Mouse (Mus musculus) CH12.LX (cell line): ENCODE measurements at regions not wholly inside any gene's neighbourhood (a gene's known extent, or its start where the extent isn't known, plus 50 kb on each side); places are given as distances from the start of the nearest gene placed in this dataset.

Experiments used
- DNase-seq: peaks from one replicate; pipeline ENCODE4 v3.0.0-alpha.2; 2013; ENCODE audit errors: extremely low read depth
- H3K27ac ChIP-seq: 2 replicates; pipeline ENCODE4 v1.5.1; 2012; ENCODE audit warnings: low read depth, mild to moderate bottlenecking, control low read depth, moderate library complexity; ENCODE audit not compliant: insufficient read depth
- H3K27me3 ChIP-seq: replicated peaks from 2 replicates; pipeline ENCODE3; 2012; ENCODE audit warnings: inconsistent platforms
- H3K36me3 ChIP-seq, 2 experiments: replicated peaks in 1 of 2; 2 replicates each; pipeline versions ENCODE3 to v1.6.1; 2012; ENCODE audit warnings: inconsistent platforms in 1 of 2, low read length in 1 of 2, mild to moderate bottlenecking in 1 of 2, mixed read lengths in 1 of 2, moderate library complexity in 1 of 2; ENCODE audit not compliant: control insufficient read depth in 1 of 2, insufficient read depth in 1 of 2
- H3K4me1 ChIP-seq, 2 experiments: 2 replicates each; pipeline ENCODE4 v1.6.1; 2012; ENCODE audit warnings: inconsistent platforms in 1 of 2, moderate library complexity in 1 of 2; ENCODE audit not compliant: insufficient read depth in 2 of 2, control insufficient read depth in 1 of 2
- H3K4me2 ChIP-seq: 2 replicates; pipeline ENCODE4 v1.6.1; 2012; ENCODE audit warnings: low read depth, mild to moderate bottlenecking, control low read depth; ENCODE audit not compliant: poor library complexity, insufficient read depth, severe bottlenecking
- H3K4me3 ChIP-seq, 3 experiments: fragments of 150-350 bp in 1 of 3; sonication (generic) in 1 of 3; replicated peaks in 1 of 3; 2 replicates each; pipeline versions ENCODE3 to v1.5.1; 2011 to 2012; ENCODE audit warnings: low read depth in 2 of 3, low read length in 2 of 3, mild to moderate bottlenecking in 2 of 3, moderate library complexity in 2 of 3, control low read depth in 1 of 3, improper control_type of control experiment in 1 of 3, inconsistent platforms in 1 of 3, mixed read lengths in 1 of 3; ENCODE audit not compliant: poor library complexity in 1 of 3
- H3K79me2 ChIP-seq: replicated peaks from 2 replicates; pipeline ENCODE4 v1.6.1; 2012; ENCODE audit warnings: mild to moderate bottlenecking, moderate library complexity; ENCODE audit not compliant: control insufficient read depth, poor library complexity, insufficient read depth, severe bottlenecking; ENCODE audit errors: extremely low read depth
- H3K9ac ChIP-seq: 2 replicates; pipeline ENCODE4 v1.6.1; 2012; ENCODE audit warnings: low read depth, mild to moderate bottlenecking, control low read depth, moderate library complexity; ENCODE audit not compliant: insufficient read depth
- H3K9me3 ChIP-seq: replicated peaks from 2 replicates; pipeline ENCODE3; 2012; ENCODE audit warnings: low read length, inconsistent platforms, mixed read lengths
- BHLHE40 ChIP-seq: IDR thresholded peaks from 2 replicates; pipeline ENCODE4 v1.6.1; 2011; ENCODE audit warnings: mild to moderate bottlenecking, low read depth, low read length, improper control_type of control experiment
- CTCF ChIP-seq, 2 experiments: IDR thresholded peaks in 1 of 2; conservative IDR thresholded peaks in 1 of 2; 2 replicates each; pipeline ENCODE4 v1.5.1; 2011 to 2012; ENCODE audit warnings: low read depth in 2 of 2, low read length in 2 of 2, improper control_type of control experiment in 1 of 2, inconsistent platforms in 1 of 2, mild to moderate bottlenecking in 1 of 2, moderate library complexity in 1 of 2
- E2F4 ChIP-seq: IDR thresholded peaks from 2 replicates; pipeline ENCODE4 v1.6.1; 2011; ENCODE audit warnings: low read depth, low read length, improper control_type of control experiment; ENCODE audit not compliant: insufficient replicate concordance
- ETS1 ChIP-seq: conservative IDR thresholded peaks from 2 replicates; pipeline ENCODE4 v1.6.1; 2012; ENCODE audit warnings: low read depth, mild to moderate bottlenecking, inconsistent platforms, low read length, improper control_type of control experiment, moderate library complexity
- GABPA ChIP-seq: IDR thresholded peaks from 2 replicates; pipeline ENCODE4 v1.6.1; 2012; ENCODE audit warnings: low read depth, low read length, improper control_type of control experiment, inconsistent platforms; ENCODE audit not compliant: insufficient replicate concordance
- HCFC1 ChIP-seq: IDR thresholded peaks from 2 replicates; pipeline ENCODE4 v1.6.1; 2012; ENCODE audit warnings: low read depth, mild to moderate bottlenecking, inconsistent platforms, low read length, improper control_type of control experiment
- JUN ChIP-seq: IDR thresholded peaks from 2 replicates; pipeline ENCODE4 v1.6.1; 2011; ENCODE audit warnings: low read depth, mild to moderate bottlenecking, low read length, improper control_type of control experiment, moderate library complexity; ENCODE audit not compliant: insufficient read depth
- JUND ChIP-seq: conservative IDR thresholded peaks from 2 replicates; pipeline ENCODE4 v1.6.1; 2011; ENCODE audit warnings: low read depth, low read length, improper control_type of control experiment
- MAFK ChIP-seq: IDR thresholded peaks from 2 replicates; pipeline ENCODE4 v1.6.1; 2011; ENCODE audit warnings: low read length, improper control_type of control experiment; ENCODE audit not compliant: insufficient replicate concordance
- MXI1 ChIP-seq: IDR thresholded peaks from 2 replicates; pipeline ENCODE4 v1.6.1; 2011; ENCODE audit warnings: mild to moderate bottlenecking, low read depth, low read length, improper control_type of control experiment
- MYC ChIP-seq: IDR thresholded peaks from 2 replicates; pipeline ENCODE4 v1.6.1; 2011; ENCODE audit warnings: low read depth, mild to moderate bottlenecking, improper control_type of control experiment, low read length
- NELFE ChIP-seq: IDR thresholded peaks from 2 replicates; pipeline ENCODE4 v1.6.1; 2011; ENCODE audit warnings: low read depth, low read length, improper control_type of control experiment
- NRF1 ChIP-seq: IDR thresholded peaks from 2 replicates; pipeline ENCODE4 v1.6.1; 2014; ENCODE audit warnings: low read depth, mild to moderate bottlenecking, inconsistent platforms, low read length, improper control_type of control experiment, moderate library complexity
- PAX5 ChIP-seq: IDR thresholded peaks from 2 replicates; pipeline ENCODE4 v1.6.1; 2012; ENCODE audit warnings: low read length, inconsistent platforms, mixed read lengths
- POLR2A ChIP-seq: IDR thresholded peaks from 2 replicates; pipeline ENCODE4 v1.6.1; 2011; ENCODE audit warnings: low read depth, mild to moderate bottlenecking, improper control_type of control experiment, low read length
- SIN3A ChIP-seq: IDR thresholded peaks from 2 replicates; pipeline ENCODE4 v1.6.1; 2012; ENCODE audit warnings: low read length, improper control_type of control experiment, inconsistent platforms
- TBP ChIP-seq: conservative IDR thresholded peaks from 2 replicates; pipeline ENCODE4 v1.6.1; 2011; ENCODE audit warnings: low read depth, low read length, improper control_type of control experiment
- UBTF ChIP-seq: IDR thresholded peaks from 2 replicates; pipeline ENCODE4 v1.6.1; 2012; ENCODE audit warnings: low read depth, mild to moderate bottlenecking, inconsistent platforms, low read length, improper control_type of control experiment, moderate library complexity
- USF1 ChIP-seq: IDR thresholded peaks from 2 replicates; pipeline ENCODE4 v1.6.1; 2014; ENCODE audit warnings: low read depth, mild to moderate bottlenecking, inconsistent platforms, low read length, improper control_type of control experiment
- USF2 ChIP-seq: conservative IDR thresholded peaks from 2 replicates; pipeline ENCODE4 v1.6.1; 2011; ENCODE audit warnings: low read depth, low read length, improper control_type of control experiment
- ZC3H11A ChIP-seq: IDR thresholded peaks from 2 replicates; pipeline ENCODE4 v1.6.1; 2012; ENCODE audit warnings: low read depth, mild to moderate bottlenecking, inconsistent platforms, low read length, improper control_type of control experiment
- ZNF384 ChIP-seq: IDR thresholded peaks from 2 replicates; pipeline ENCODE4 v1.6.1; 2012; ENCODE audit warnings: low read depth, low read length, improper control_type of control experiment, inconsistent platforms
- dilution Hi-C: fragments of 300-500 bp; cut with MboI; formaldehyde crosslinking; loops from 2 replicates; pipeline ENCODE4 v1.14.3; 2020; ENCODE audit warnings: low sequenced_read_pairs; ENCODE audit not compliant: extremely low pct_unique_long_range_greater_than_20kb, extremely low pct_ligation_motif_present
- in situ Hi-C: fragments of 300-500 bp; cut with MboI; formaldehyde crosslinking; loops from 3 replicates; pipeline ENCODE4 v1.14.3; 2019; ENCODE audit warnings: low sequenced_read_pairs, low pct_ligation_motif_present, low pct_unique_long_range_greater_than_20kb, mixed read lengths

DNA sequence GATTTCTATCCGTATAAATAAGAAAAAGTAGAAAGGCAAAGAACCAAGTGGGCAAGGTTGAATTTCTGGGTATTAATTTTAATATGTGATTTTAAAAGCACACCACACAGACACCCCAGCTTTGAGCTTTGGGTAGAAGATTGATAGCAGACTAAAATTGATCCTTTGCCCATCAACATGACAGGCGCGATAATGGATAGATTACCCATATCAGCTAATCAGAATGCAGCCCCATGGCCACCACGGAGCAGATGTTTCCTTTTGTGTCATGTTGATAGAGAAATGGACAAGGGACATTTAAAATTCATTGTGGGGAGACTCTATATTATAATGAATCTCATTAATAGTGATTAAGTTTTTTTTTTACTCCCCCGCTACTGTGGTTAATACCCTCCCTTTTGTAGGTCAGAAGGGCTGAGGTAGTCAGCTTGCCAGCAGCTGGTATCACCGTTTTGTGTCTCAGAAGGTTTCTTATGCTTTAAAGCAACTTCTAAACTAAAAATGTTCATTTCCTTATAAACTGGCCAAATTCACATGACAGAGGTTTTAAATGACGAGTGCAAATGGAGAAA, 296.1 kb downstream of the Irs2 start:
- Histone ChIP-seq H3K27ac (no peak overlapping the region), H3K27me3 (no peaks in the 10 kb centered on the region), H3K4me3 (no peak overlapping the region), H3K9ac (no peak overlapping the region), H3K9me3 (no peaks in the 10 kb centered on the region), H3K79me2 (no peaks in the 10 kb centered on the region), H3K4me1 (peaks cover 0 to 6% of the 10 kb centered on the region in 2 experiments; a peak in 1 of 4 replicates), H3K36me3 (no peaks in the 10 kb centered on the region), H3K4me2 (no peak overlapping the region)
- dilution Hi-C loops (no loop called here), in situ Hi-C loops (no loop called here)
- no peak for TF ChIP-seq MAFK
- TF ChIP-seq UBTF, result no peak
- TF ChIP-seq HCFC1, result no peak
- no peak for TF ChIP-seq NRF1
- no peak for TF ChIP-seq USF2
- no peak for TF ChIP-seq ETS1
- no peak for DNase-seq

- Histone ChIP-seq H3K9me3 (no peaks in the 10 kb centered on the region), H3K79me2 (no peaks in the 10 kb centered on the region), H3K36me3 (no peaks in the 10 kb centered on the region), H3K4me2 (no peak overlapping the region), H3K27ac (no peak overlapping the region)
- no peak for DNase-seq
- dilution Hi-C loops, result no loop called here
- in situ Hi-C loops, result no loop called here
- no peak for TF ChIP-seq PAX5
- no peak for TF ChIP-seq JUND
- TF ChIP-seq ZNF384, result no peak
- TF ChIP-seq NELFE, result no peak
- TF ChIP-seq USF2, result no peak
- no peak for TF ChIP-seq USF1
- no peak for TF ChIP-seq POLR2A
- no peak for TF ChIP-seq ETS1
- TF ChIP-seq MAFK, result no peak
- TF ChIP-seq, all 38 proteins: peak for 0
- Histone ChIP-seq H3K4me1 (peaks cover 0 to 6% of the 10 kb centered on the region in 2 experiments; a peak in 1 of 4 replicates), H3K9ac (no peak overlapping the region), H3K27me3 (no peaks in the 10 kb centered on the region), H3K4me3 (no peak overlapping the region)
Measured at GRCm38 (mm10) chr8:10711474-10711873, 296.8 kb downstream of the Irs2 start.

DNA sequence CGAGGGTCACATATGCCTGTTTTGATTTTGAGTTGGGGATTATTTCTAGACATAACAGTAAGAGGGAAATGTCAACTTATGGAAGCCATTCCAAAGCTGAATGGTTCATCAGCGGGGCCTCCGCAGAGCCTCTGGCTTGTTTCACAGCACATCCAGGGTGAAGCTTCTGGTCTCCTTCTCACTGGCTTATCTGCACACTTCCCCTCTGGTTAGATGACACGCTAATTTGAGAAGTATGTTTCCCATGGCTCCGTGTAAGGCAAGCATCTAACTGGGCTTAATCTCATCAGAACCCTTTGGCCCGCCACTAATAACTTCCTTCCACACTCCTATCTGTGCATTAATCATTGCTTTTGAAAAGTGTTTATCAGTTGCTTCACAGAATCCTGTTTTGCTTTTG, 299.7 kb downstream of the Irs2 start:
- DNase-seq, result no peak
- Histone ChIP-seq H3K36me3 (no peaks in the 10 kb centered on the region), H3K9ac (no peak overlapping the region), H3K4me2 (no peak overlapping the region; the same call in 1 of the 2 replicates), H3K4me3 (no peak overlapping the region)
- TF ChIP-seq TBP, result no peak
- TF ChIP-seq JUND, result no peak
- TF ChIP-seq ZC3H11A, result no peak
- TF ChIP-seq SIN3A, result no peak
- TF ChIP-seq MXI1, result no peak
- TF ChIP-seq E2F4, result no peak
- TF ChIP-seq NRF1, result no peak
- no peak for TF ChIP-seq UBTF
- TF ChIP-seq MYC, result no peak
- no peak for TF ChIP-seq JUN
- no peak for TF ChIP-seq CTCF (conservative IDR thresholded peaks at IDR 0.05 in 1 of 2, IDR thresholded peaks at IDR 0.05 in 1 of 2; ENCODE audit: low read depth in 2 of 2, low read length in 2 of 2)
- no peak for TF ChIP-seq ETS1
- no peak for TF ChIP-seq BHLHE40
- TF ChIP-seq GABPA, result no peak
- TF ChIP-seq, all 38 proteins: peak for 0
- Histone ChIP-seq H3K4me1 (peaks cover 4 to 5% of the 10 kb centered on the region in 2 experiments; a peak in 3 of 4 replicates), H3K27ac (no peak overlapping the region), H3K9me3 (no peaks in the 10 kb centered on the region), H3K27me3 (no peaks in the 10 kb centered on the region), H3K79me2 (no peaks in the 10 kb centered on the region)
- dilution Hi-C loops (no loop called here), in situ Hi-C loops (no loop called here)
